Mouse (Mus musculus): ENCODE measurements around the gene Wdr48.

- TF ChIP-seq POLR2A (IDR thresholded peaks at IDR 0.05; ENCODE audit: borderline replicate concordance, low read depth, low read length) (no peak), CTCF (IDR thresholded peaks at IDR 0.05; ENCODE audit: low read depth, low read length) (no peak)
Observed at GRCm38 (mm10) chr9:119893881-119894280, 797 bp upstream of the Wdr48 start.
